Mouse (Mus musculus) liver, postnatal 0 days (tissue): ENCODE measurements around the gene Actl6a. TPM values are rescaled to one million over a fixed set of nuclear protein-coding genes. Genes with fewer than 3 reads are reported as not detected.

Experiments used
- ATAC-seq: fragments of 200-750 bp; cut with Nextera tagmentation; 2 replicates; pipeline ENCODE4 v1.8.0; 2017; ENCODE audit warnings: mild to moderate bottlenecking, moderate library complexity
- DNase-seq: peaks from one replicate; pipeline ENCODE4 v3.0.0-alpha.2; 2016
- H3K27ac ChIP-seq: fragments of 300-500 bp; sonication (generic); 2 replicates; pipeline ENCODE4 v1.5.1; 2014; ENCODE audit warnings: antibody characterized with exemption, moderate library complexity, mild to moderate bottlenecking, low read depth
- H3K27me3 ChIP-seq: fragments of 300-500 bp; sonication (generic); 2 replicates; pipeline ENCODE4 v1.6.1; 2014; ENCODE audit warnings: low read length, control low read depth, mixed read lengths; ENCODE audit not compliant: insufficient read depth
- H3K36me3 ChIP-seq: fragments of 300-500 bp; sonication (generic); replicated peaks from 2 replicates; pipeline ENCODE4 v1.6.1; 2014; ENCODE audit warnings: mild to moderate bottlenecking, control low read depth, low read length, moderate library complexity, mixed read lengths; ENCODE audit not compliant: insufficient read depth
- H3K4me1 ChIP-seq: fragments of 300-500 bp; sonication (generic); 2 replicates; pipeline ENCODE4 v1.6.1; 2014; ENCODE audit warnings: antibody characterized with exemption, mild to moderate bottlenecking, control low read depth; ENCODE audit not compliant: insufficient read depth
- H3K4me2 ChIP-seq: fragments of 300-500 bp; sonication (generic); 2 replicates; pipeline ENCODE4 v1.6.1; 2014; ENCODE audit warnings: low read depth, mild to moderate bottlenecking, low read length, moderate library complexity, mixed read lengths
- H3K4me3 ChIP-seq: fragments of 300-500 bp; sonication (generic); 2 replicates; pipeline ENCODE4 v1.5.1; 2014; ENCODE audit warnings: low read depth, low read length
- H3K9ac ChIP-seq: fragments of 300-500 bp; sonication (generic); replicated peaks from 2 replicates; pipeline ENCODE4 v1.6.1; 2014; ENCODE audit warnings: mild to moderate bottlenecking, moderate library complexity
- H3K9me3 ChIP-seq: fragments of 300-500 bp; sonication (generic); 2 replicates; pipeline ENCODE4 v1.6.1; 2016; ENCODE audit warnings: mild to moderate bottlenecking, control low read depth, low read length, mixed read lengths
- CTCF ChIP-seq: sonication (generic); IDR thresholded peaks from 2 replicates; pipeline ENCODE4 v1.5.1; 2016; ENCODE audit warnings: antibody characterized with exemption, low read depth
- EP300 ChIP-seq: IDR thresholded peaks from 2 replicates; pipeline ENCODE4 v1.6.1; 2016; ENCODE audit warnings: antibody characterized with exemption, low read depth, mild to moderate bottlenecking
- WGBS: fragments of 180-500 bp; shearing (Covaris S2); extraction: QIAGEN DNeasy Blood & Tissue Kit; methylation state at CpG from one replicate; pipeline ENCODE4 v1.1.7; 2014; ENCODE audit not compliant: insufficient replicate concordance; 5-methylcytosine and 5-hydroxymethylcytosine counted together
- polyA plus RNA-seq: library from polyadenylated mRNA; unstranded; fragments of >200 nt; fragmentation: Nextera tagmentation; extraction: Ambion mirVana; gene quantifications from 2 replicates; pipeline ENCODE4 v1.2.1, GENCODE M21; 2015

The Actl6a gene
- polyA plus RNA-seq, 1 experiment from 2014 or later: 40.0 TPM

DNA sequence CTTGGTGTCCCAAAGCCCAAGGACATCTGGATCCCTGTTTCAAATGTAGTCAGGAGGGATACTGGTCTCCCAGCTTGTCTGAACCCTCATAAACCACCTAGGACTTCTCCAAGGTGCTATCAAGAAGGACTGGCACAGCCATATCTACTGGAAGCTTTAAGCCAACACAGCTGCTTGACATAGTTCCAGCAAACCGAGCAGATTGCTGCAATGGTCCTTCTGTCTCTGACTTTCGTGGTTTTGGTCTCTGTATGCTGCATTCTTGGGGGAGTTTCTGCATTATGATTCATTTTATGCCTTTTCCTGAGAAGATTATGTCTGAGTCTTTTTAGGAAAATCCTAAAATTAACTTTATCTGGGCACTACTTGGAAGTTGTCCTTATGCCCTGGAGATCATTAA lies 64.7 kb downstream of the Actl6a start:
- no peak for ATAC-seq
- Histone ChIP-seq H3K4me3 (no peak overlapping the region), H3K9me3 (no peaks in the 10 kb centered on the region), H3K4me1 (no peaks in the 10 kb centered on the region), H3K36me3 (no peaks in the 10 kb centered on the region), H3K4me2 (no peak overlapping the region), H3K27me3 (no peaks in the 10 kb centered on the region), H3K27ac (no peak overlapping the region), H3K9ac (no peak overlapping the region)
- TF ChIP-seq EP300: no peak
- no peak for TF ChIP-seq CTCF
- WGBS: 47% methylated on average over 2 of the region's 2 CpGs
- DNase-seq: no peak

Other genes with a start within 250 kb of the Actl6a start
- gene Kcnmb3, start 214.1 kb upstream of the Actl6a start, polyA plus RNA-seq: not detected in 2 replicates
- 13.5 and 14.0 TPM in 2 replicates for gene Zfp639, start 196.0 kb upstream of the Actl6a start, polyA plus RNA-seq
- 19.5 and 21.7 TPM in 2 replicates for gene Mfn1, start 176.8 kb upstream of the Actl6a start, polyA plus RNA-seq
- 6.6 and 6.7 TPM in 2 replicates for gene Gnb4, start 89.7 kb upstream of the Actl6a start, polyA plus RNA-seq
- gene Ndufb5, start 30.7 kb downstream of the Actl6a start, polyA plus RNA-seq: 235 and 240 TPM in 2 replicates
- gene Mrpl47, start 31.3 kb downstream of the Actl6a start, polyA plus RNA-seq: 15.2 and 18.2 TPM in 2 replicates
- 0.06 and 0.21 TPM in 2 replicates for gene Usp13, start 111.2 kb downstream of the Actl6a start, polyA plus RNA-seq